Mouse (Mus musculus): Measurements from ENCODE around the gene Phf14.

- TF ChIP-seq CTCF (IDR thresholded peaks at IDR 0.05; ENCODE audit: low read depth, low read length): no peak
- no peak for TF ChIP-seq POLR2A (IDR thresholded peaks at IDR 0.05; ENCODE audit: insufficient read depth, low read length)
These were observed 19.9 kb downstream of the Phf14 start for GRCm38 (mm10) chr6:11927485-11927884.
